Mouse (Mus musculus) lung, embryonic 16.5 days (tissue): ENCODE data around the gene Znfx1. TPM values are rescaled to one million over a fixed set of nuclear protein-coding genes. Genes with fewer than 3 reads are reported as not detected.

Source experiments
- ATAC-seq: fragments of 200-750 bp; cut with Nextera tagmentation; 2 replicates; pipeline ENCODE4 v1.8.0; 2017; ENCODE audit warnings: low read depth, mild to moderate bottlenecking, moderate library complexity
- H3K27ac ChIP-seq: fragments of 300-500 bp; sonication (generic); 2 replicates; pipeline ENCODE4 v1.5.1; 2014; ENCODE audit warnings: mild to moderate bottlenecking, control low read depth, low read length
- H3K27me3 ChIP-seq: fragments of 300-500 bp; sonication (generic); 2 replicates; pipeline ENCODE4 v1.6.1; 2014; ENCODE audit warnings: low read depth, low read length, mixed read lengths; ENCODE audit not compliant: control insufficient read depth, insufficient read depth
- H3K36me3 ChIP-seq: fragments of 300-500 bp; sonication (generic); 2 replicates; pipeline ENCODE4 v1.6.1; 2014; ENCODE audit warnings: low read length; ENCODE audit not compliant: control insufficient read depth, insufficient read depth
- H3K4me1 ChIP-seq: fragments of 300-500 bp; sonication (generic); replicated peaks from 2 replicates; pipeline ENCODE4 v1.6.1; 2014; ENCODE audit warnings: low read length, mixed read lengths; ENCODE audit not compliant: control insufficient read depth, insufficient read depth
- H3K4me2 ChIP-seq: fragments of 300-500 bp; sonication (generic); 2 replicates; pipeline ENCODE4 v1.6.1; 2014; ENCODE audit warnings: low read depth, low read length, control low read depth
- H3K4me3 ChIP-seq: fragments of 300-500 bp; sonication (generic); 2 replicates; pipeline ENCODE4 v1.5.1; 2014; ENCODE audit warnings: mild to moderate bottlenecking, low read length, control low read depth
- H3K9ac ChIP-seq: fragments of 300-500 bp; sonication (generic); 2 replicates; pipeline ENCODE4 v1.6.1; 2014; ENCODE audit warnings: low read length, control low read depth
- H3K9me3 ChIP-seq: fragments of 300-500 bp; sonication (generic); 2 replicates; pipeline ENCODE4 v1.6.1; 2016; ENCODE audit warnings: low read length; ENCODE audit not compliant: control insufficient read depth
- WGBS: fragments of 180-500 bp; shearing (Covaris S2); extraction: QIAGEN DNeasy Blood & Tissue Kit; methylation state at CpG from one replicate; pipeline ENCODE4 v1.1.7; 2014; 5-methylcytosine and 5-hydroxymethylcytosine counted together
- polyA plus RNA-seq: library from polyadenylated mRNA; unstranded; fragments of >200 nt; fragmentation: Nextera tagmentation; extraction: Ambion mirVana; gene quantifications from 2 replicates; pipeline ENCODE4 v1.2.1, GENCODE M21; 2015

Gene Znfx1
- polyA plus RNA-seq, 1 experiment from 2014 or later, result 8.9 TPM

- H3K9me3 ChIP-seq, result no peaks in the 10 kb centered on the region
- H3K9ac ChIP-seq, result no peak overlapping the region
- no peak overlapping the region for H3K4me2 ChIP-seq
- H3K4me3 ChIP-seq, result no peak overlapping the region
- no peaks in the 10 kb centered on the region for H3K4me1 ChIP-seq
- no peaks in the 10 kb centered on the region for H3K27me3 ChIP-seq
- WGBS, result 88% methylated on average over 7 of the region's 7 CpGs
- ATAC-seq, result no peak
- H3K36me3 ChIP-seq, result peaks cover 55% of the 10 kb centered on the region
- H3K27ac ChIP-seq, result no peak overlapping the region
Measured at GRCm38 (mm10) chr2:167038716-167039115, 24.1 kb downstream of the Znfx1 start.

GRCm38 (mm10) chr2:167038297-167038696 lies 24.5 kb downstream of the Znfx1 start:
- H3K27me3 ChIP-seq, result no peaks in the 10 kb centered on the region
- no peak for ATAC-seq
- H3K9me3 ChIP-seq, result no peaks in the 10 kb centered on the region
- H3K4me3 ChIP-seq, result no peak overlapping the region
- H3K27ac ChIP-seq, result no peak overlapping the region
- H3K4me2 ChIP-seq, result no peak overlapping the region
- no peaks in the 10 kb centered on the region for H3K4me1 ChIP-seq
- H3K9ac ChIP-seq, result no peak overlapping the region
- H3K36me3 ChIP-seq, result peaks cover 56% of the 10 kb centered on the region
- WGBS, result 89% methylated on average over 6 of the region's 6 CpGs

- Histone ChIP-seq H3K9me3 (no peaks in the 10 kb centered on the region), H3K4me3 (no peak overlapping the region), H3K36me3 (peaks cover 55% of the 10 kb centered on the region), H3K27me3 (no peaks in the 10 kb centered on the region), H3K4me1 (no peaks in the 10 kb centered on the region), H3K27ac (no peak overlapping the region), H3K9ac (no peak overlapping the region), H3K4me2 (no peak overlapping the region)
- 90% methylated on average over 12 of the region's 12 CpGs for WGBS
- no peak for ATAC-seq
Measured at GRCm38 (mm10) chr2:167037710-167038109, 25.1 kb downstream of the Znfx1 start.

GRCm38 (mm10) chr2:167030507-167030906 lies 32.3 kb downstream of the Znfx1 start:
- no peaks in the 10 kb centered on the region for H3K4me1 ChIP-seq
- no peak overlapping the region for H3K9ac ChIP-seq
- no peaks in the 10 kb centered on the region for H3K9me3 ChIP-seq
- peaks cover 63% of the 10 kb centered on the region for H3K36me3 ChIP-seq
- H3K4me3 ChIP-seq, result no peak overlapping the region
- no peak overlapping the region for H3K4me2 ChIP-seq
- WGBS, result 87% methylated on average over 4 of the region's 4 CpGs
- no peaks in the 10 kb centered on the region for H3K27me3 ChIP-seq
- ATAC-seq, result no peak
- H3K27ac ChIP-seq, result no peak overlapping the region

- Histone ChIP-seq H3K4me1 (no peaks in the 10 kb centered on the region), H3K9me3 (no peaks in the 10 kb centered on the region), H3K9ac (no peak overlapping the region), H3K4me3 (no peak overlapping the region), H3K36me3 (peaks cover 54% of the 10 kb centered on the region), H3K27ac (no peak overlapping the region), H3K27me3 (no peaks in the 10 kb centered on the region), H3K4me2 (no peak overlapping the region)
- 90% methylated on average over 7 of the region's 7 CpGs for WGBS
- ATAC-seq, result no peak
Measured at GRCm38 (mm10) chr2:167028553-167028952, 34.3 kb downstream of the Znfx1 start.

GRCm38 (mm10) chr2:167019396-167019795 lies 43.4 kb downstream of the Znfx1 start:
- no peak overlapping the region for H3K27ac ChIP-seq
- no peak overlapping the region for H3K4me2 ChIP-seq
- peaks cover 26% of the 10 kb centered on the region for H3K36me3 ChIP-seq
- H3K9ac ChIP-seq, result no peak overlapping the region
- H3K4me3 ChIP-seq, result no peak overlapping the region
- H3K4me1 ChIP-seq, result peaks cover 10% of the 10 kb centered on the region
- no peaks in the 10 kb centered on the region for H3K9me3 ChIP-seq
- H3K27me3 ChIP-seq, result no peaks in the 10 kb centered on the region
- ATAC-seq, result no peak
- 84% methylated on average over 10 of the region's 10 CpGs for WGBS

- Histone ChIP-seq H3K27me3 (no peaks in the 10 kb centered on the region), H3K9me3 (no peaks in the 10 kb centered on the region), H3K36me3 (peaks cover 7% of the 10 kb centered on the region), H3K9ac (peak overlapping the region; percentile 91), H3K4me1 (peaks cover 10% of the 10 kb centered on the region), H3K27ac (peak overlapping the region; percentile 65; the same call in 1 of the 2 replicates), H3K4me2 (peak overlapping the region; percentile 97), H3K4me3 (peak overlapping the region; percentile 93)
- WGBS, result 0% methylated on average over 21 of the region's 21 CpGs
- ATAC-seq, result peak; percentile 78
Measured at GRCm38 (mm10) chr2:167015382-167015718, 47.5 kb downstream of the Znfx1 start.

GRCm38 (mm10) chr2:167014702-167015381 lies 48.0 kb downstream of the Znfx1 start, which contains the start of gene Ddx27:
Gene Ddx27 (plus strand): TSS chr2:167015193.
- peak; percentile 92 for ATAC-seq
- peaks cover 10% of the 10 kb centered on the region for H3K4me1 ChIP-seq
- peaks cover 2% of the 10 kb centered on the region; the same call in 1 of the 2 replicates for H3K36me3 ChIP-seq
- no peaks in the 10 kb centered on the region for H3K27me3 ChIP-seq
- peak within 1 kb of the TSS; percentile 91 for H3K9ac ChIP-seq
- H3K4me3 ChIP-seq, result peak within 1 kb of the TSS; percentile 93
- WGBS, result 3% methylated on average over 37 of the region's 37 CpGs
- peak within 1 kb of the TSS; percentile 65 for H3K27ac ChIP-seq
- no peaks in the 10 kb centered on the region for H3K9me3 ChIP-seq
- peak within 1 kb of the TSS; percentile 97 for H3K4me2 ChIP-seq

- ATAC-seq, result no peak
- 78% methylated on average over 3 of the region's 3 CpGs for WGBS
- no peaks in the 10 kb centered on the region for H3K9me3 ChIP-seq
- no peaks in the 10 kb centered on the region for H3K27me3 ChIP-seq
- H3K36me3 ChIP-seq, result no peaks in the 10 kb centered on the region
- no peak overlapping the region for H3K27ac ChIP-seq
- H3K9ac ChIP-seq, result no peak overlapping the region
- H3K4me3 ChIP-seq, result no peak overlapping the region
- no peaks in the 10 kb centered on the region for H3K4me1 ChIP-seq
- no peak overlapping the region for H3K4me2 ChIP-seq
Measured at GRCm38 (mm10) chr2:167010546-167010945, 52.3 kb downstream of the Znfx1 start.
